Mouse (Mus musculus) CH12.LX (cell line): ENCODE measurements around the gene Pgpep1l. TPM values are rescaled to one million over a fixed set of nuclear protein-coding genes. Genes with fewer than 3 reads are reported as not detected.

Experiments used
- DNase-seq: peaks from one replicate; pipeline ENCODE4 v3.0.0-alpha.2; 2013; ENCODE audit errors: extremely low read depth
- H3K27ac ChIP-seq: 2 replicates; pipeline ENCODE4 v1.5.1; 2012; ENCODE audit warnings: low read depth, mild to moderate bottlenecking, control low read depth, moderate library complexity; ENCODE audit not compliant: insufficient read depth
- H3K27me3 ChIP-seq: replicated peaks from 2 replicates; pipeline ENCODE3; 2012; ENCODE audit warnings: inconsistent platforms
- H3K36me3 ChIP-seq, 2 experiments: replicated peaks in 1 of 2; 2 replicates each; pipeline versions ENCODE3 to v1.6.1; 2012; ENCODE audit warnings: inconsistent platforms in 1 of 2, low read length in 1 of 2, mild to moderate bottlenecking in 1 of 2, mixed read lengths in 1 of 2, moderate library complexity in 1 of 2; ENCODE audit not compliant: control insufficient read depth in 1 of 2, insufficient read depth in 1 of 2
- H3K4me1 ChIP-seq, 2 experiments: 2 replicates each; pipeline ENCODE4 v1.6.1; 2012; ENCODE audit warnings: inconsistent platforms in 1 of 2, moderate library complexity in 1 of 2; ENCODE audit not compliant: insufficient read depth in 2 of 2, control insufficient read depth in 1 of 2
- H3K4me2 ChIP-seq: 2 replicates; pipeline ENCODE4 v1.6.1; 2012; ENCODE audit warnings: low read depth, mild to moderate bottlenecking, control low read depth; ENCODE audit not compliant: poor library complexity, insufficient read depth, severe bottlenecking
- H3K4me3 ChIP-seq, 3 experiments: fragments of 150-350 bp in 1 of 3; sonication (generic) in 1 of 3; replicated peaks in 1 of 3; 2 replicates each; pipeline versions ENCODE3 to v1.5.1; 2011 to 2012; ENCODE audit warnings: low read depth in 2 of 3, low read length in 2 of 3, mild to moderate bottlenecking in 2 of 3, moderate library complexity in 2 of 3, control low read depth in 1 of 3, improper control_type of control experiment in 1 of 3, inconsistent platforms in 1 of 3, mixed read lengths in 1 of 3; ENCODE audit not compliant: poor library complexity in 1 of 3
- H3K79me2 ChIP-seq: replicated peaks from 2 replicates; pipeline ENCODE4 v1.6.1; 2012; ENCODE audit warnings: mild to moderate bottlenecking, moderate library complexity; ENCODE audit not compliant: control insufficient read depth, poor library complexity, insufficient read depth, severe bottlenecking; ENCODE audit errors: extremely low read depth
- H3K9ac ChIP-seq: 2 replicates; pipeline ENCODE4 v1.6.1; 2012; ENCODE audit warnings: low read depth, mild to moderate bottlenecking, control low read depth, moderate library complexity; ENCODE audit not compliant: insufficient read depth
- H3K9me3 ChIP-seq: replicated peaks from 2 replicates; pipeline ENCODE3; 2012; ENCODE audit warnings: low read length, inconsistent platforms, mixed read lengths
- BHLHE40 ChIP-seq: IDR thresholded peaks from 2 replicates; pipeline ENCODE4 v1.6.1; 2011; ENCODE audit warnings: mild to moderate bottlenecking, low read depth, low read length, improper control_type of control experiment
- CHD1 ChIP-seq: IDR thresholded peaks from 2 replicates; pipeline ENCODE4 v1.6.1; 2012; ENCODE audit warnings: low read depth, low read length, improper control_type of control experiment, inconsistent platforms
- CHD2 ChIP-seq: IDR thresholded peaks from 2 replicates; pipeline ENCODE4 v1.6.1; 2011; ENCODE audit warnings: low read length, improper control_type of control experiment
- ELF1 ChIP-seq: IDR thresholded peaks from 2 replicates; pipeline ENCODE4 v1.6.1; 2014; ENCODE audit warnings: low read depth, mild to moderate bottlenecking, inconsistent platforms, low read length, improper control_type of control experiment
- EP300 ChIP-seq: IDR thresholded peaks from 2 replicates; pipeline ENCODE4 v1.6.1; 2011; ENCODE audit warnings: low read length, improper control_type of control experiment
- ETS1 ChIP-seq: conservative IDR thresholded peaks from 2 replicates; pipeline ENCODE4 v1.6.1; 2012; ENCODE audit warnings: low read depth, mild to moderate bottlenecking, inconsistent platforms, low read length, improper control_type of control experiment, moderate library complexity
- IRF4 ChIP-seq: IDR thresholded peaks from 2 replicates; pipeline ENCODE4 v1.6.1; 2014; ENCODE audit warnings: low read depth, mild to moderate bottlenecking, inconsistent platforms, low read length, improper control_type of control experiment
- JUN ChIP-seq: IDR thresholded peaks from 2 replicates; pipeline ENCODE4 v1.6.1; 2011; ENCODE audit warnings: low read depth, mild to moderate bottlenecking, low read length, improper control_type of control experiment, moderate library complexity; ENCODE audit not compliant: insufficient read depth
- JUND ChIP-seq: conservative IDR thresholded peaks from 2 replicates; pipeline ENCODE4 v1.6.1; 2011; ENCODE audit warnings: low read depth, low read length, improper control_type of control experiment
- MAFK ChIP-seq: IDR thresholded peaks from 2 replicates; pipeline ENCODE4 v1.6.1; 2011; ENCODE audit warnings: low read length, improper control_type of control experiment; ENCODE audit not compliant: insufficient replicate concordance
- MAX ChIP-seq: IDR thresholded peaks from 2 replicates; pipeline ENCODE4 v1.6.1; 2011; ENCODE audit warnings: low read length, improper control_type of control experiment
- MEF2A ChIP-seq: IDR thresholded peaks from 2 replicates; pipeline ENCODE4 v1.6.1; 2014; ENCODE audit warnings: low read depth, mild to moderate bottlenecking, inconsistent platforms, low read length, improper control_type of control experiment, borderline replicate concordance
- MXI1 ChIP-seq: IDR thresholded peaks from 2 replicates; pipeline ENCODE4 v1.6.1; 2011; ENCODE audit warnings: mild to moderate bottlenecking, low read depth, low read length, improper control_type of control experiment
- NELFE ChIP-seq: IDR thresholded peaks from 2 replicates; pipeline ENCODE4 v1.6.1; 2011; ENCODE audit warnings: low read depth, low read length, improper control_type of control experiment
- NRF1 ChIP-seq: IDR thresholded peaks from 2 replicates; pipeline ENCODE4 v1.6.1; 2014; ENCODE audit warnings: low read depth, mild to moderate bottlenecking, inconsistent platforms, low read length, improper control_type of control experiment, moderate library complexity
- PAX5 ChIP-seq: IDR thresholded peaks from 2 replicates; pipeline ENCODE4 v1.6.1; 2012; ENCODE audit warnings: low read length, inconsistent platforms, mixed read lengths
- RAD21 ChIP-seq: IDR thresholded peaks from 2 replicates; pipeline ENCODE4 v1.6.1; 2011; ENCODE audit warnings: low read depth, mild to moderate bottlenecking, low read length, improper control_type of control experiment, moderate library complexity
- RCOR1 ChIP-seq: conservative IDR thresholded peaks from 2 replicates; pipeline ENCODE4 v1.6.1; 2012; ENCODE audit warnings: low read depth, mild to moderate bottlenecking, inconsistent platforms, low read length, improper control_type of control experiment
- SIN3A ChIP-seq: IDR thresholded peaks from 2 replicates; pipeline ENCODE4 v1.6.1; 2012; ENCODE audit warnings: low read length, improper control_type of control experiment, inconsistent platforms
- SMC3 ChIP-seq: IDR thresholded peaks from 2 replicates; pipeline ENCODE4 v1.6.1; 2011; ENCODE audit warnings: low read depth, low read length, improper control_type of control experiment
- TCF12 ChIP-seq: IDR thresholded peaks from 2 replicates; pipeline ENCODE4 v1.6.1; 2014; ENCODE audit warnings: low read depth, mild to moderate bottlenecking, inconsistent platforms, low read length, improper control_type of control experiment
- UBTF ChIP-seq: IDR thresholded peaks from 2 replicates; pipeline ENCODE4 v1.6.1; 2012; ENCODE audit warnings: low read depth, mild to moderate bottlenecking, inconsistent platforms, low read length, improper control_type of control experiment, moderate library complexity
- USF1 ChIP-seq: IDR thresholded peaks from 2 replicates; pipeline ENCODE4 v1.6.1; 2014; ENCODE audit warnings: low read depth, mild to moderate bottlenecking, inconsistent platforms, low read length, improper control_type of control experiment
- USF2 ChIP-seq: conservative IDR thresholded peaks from 2 replicates; pipeline ENCODE4 v1.6.1; 2011; ENCODE audit warnings: low read depth, low read length, improper control_type of control experiment
- ZC3H11A ChIP-seq: IDR thresholded peaks from 2 replicates; pipeline ENCODE4 v1.6.1; 2012; ENCODE audit warnings: low read depth, mild to moderate bottlenecking, inconsistent platforms, low read length, improper control_type of control experiment
- ZKSCAN1 ChIP-seq: IDR thresholded peaks from 2 replicates; pipeline ENCODE4 v1.6.1; 2012; ENCODE audit warnings: low read depth, inconsistent platforms, low read length, improper control_type of control experiment, borderline replicate concordance
- ZNF384 ChIP-seq: IDR thresholded peaks from 2 replicates; pipeline ENCODE4 v1.6.1; 2012; ENCODE audit warnings: low read depth, low read length, improper control_type of control experiment, inconsistent platforms
- dilution Hi-C: fragments of 300-500 bp; cut with MboI; formaldehyde crosslinking; loops from 2 replicates; pipeline ENCODE4 v1.14.3; 2020; ENCODE audit warnings: low sequenced_read_pairs; ENCODE audit not compliant: extremely low pct_unique_long_range_greater_than_20kb, extremely low pct_ligation_motif_present
- in situ Hi-C: fragments of 300-500 bp; cut with MboI; formaldehyde crosslinking; loops from 3 replicates; pipeline ENCODE4 v1.14.3; 2019; ENCODE audit warnings: low sequenced_read_pairs, low pct_ligation_motif_present, low pct_unique_long_range_greater_than_20kb, mixed read lengths
- polyA plus RNA-seq: library from polyadenylated mRNA; unstranded; fragments of >175 nt; gene quantifications from 2 replicates; pipeline ENCODE4 v1.2.1, GENCODE M21; 2012; ENCODE audit warnings: low read depth; ENCODE audit not compliant: insufficient read length
- total RNA-seq, 2 experiments: library from RNA; depleted of rRNA; stranded (reverse); fragments of 300-350 nt in 1 of 2; fragments of >200 nt in 1 of 2; gene quantifications; 2 replicates each; pipeline ENCODE4 v1.2.3; 2012 to 2014

Gene Pgpep1l
- total and polyA plus RNA-seq, 3 experiments: not detected

DNA sequence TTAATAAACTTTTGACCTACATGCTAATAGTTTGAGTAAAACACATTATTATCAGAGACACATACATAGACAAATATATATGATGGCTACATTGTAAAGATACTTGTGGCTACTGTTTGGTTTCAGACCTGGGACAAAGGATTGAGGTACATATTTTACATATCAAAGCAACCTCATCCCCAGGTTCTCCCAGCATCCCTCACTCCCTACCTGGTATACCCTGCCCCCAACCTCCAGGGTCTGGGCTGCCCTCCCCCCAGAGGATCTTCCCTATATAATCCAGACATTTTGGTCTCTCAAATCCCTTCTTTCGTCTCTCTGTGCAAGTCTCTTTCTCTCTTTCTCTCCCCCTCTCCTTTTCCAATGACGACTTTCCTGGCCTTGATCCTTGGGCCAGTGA lies 10.2 kb upstream of the Pgpep1l start:
- dilution Hi-C loops: no loop called here
- peaks cover 31% of the 10 kb centered on the region for H3K79me2 ChIP-seq

DNA sequence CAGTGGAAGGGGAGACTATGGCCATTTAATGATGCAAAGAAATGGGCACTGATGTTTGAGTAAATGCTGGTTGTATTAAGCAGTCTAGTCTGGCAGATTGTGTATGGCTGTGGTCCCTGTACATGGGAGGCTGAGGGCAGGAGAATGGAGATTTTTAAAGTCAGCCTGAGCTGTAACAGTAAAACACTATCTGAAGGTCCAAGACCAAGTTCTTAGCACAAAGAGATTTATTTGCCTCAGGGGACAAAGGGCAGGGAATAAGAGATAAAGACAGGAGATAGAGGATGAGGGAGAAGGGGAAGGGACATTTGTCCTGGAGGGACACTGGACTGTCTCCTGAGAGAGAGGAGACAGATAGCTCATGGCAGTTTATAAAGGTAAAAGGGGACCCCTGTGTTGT lies 9.5 kb upstream of the Pgpep1l start, which contains the start of gene Fam169b:
TSS of gene Fam169b (plus strand) at position 325 of the 400 bp plus-strand sequence.
- dilution Hi-C loops: no loop called here
- TF ChIP-seq USF1 (no peak), BHLHE40 (no peak), RCOR1 (no peak), RAD21 (no peak), EP300 (no peak), MEF2A (no peak), ETS1 (no peak), ZKSCAN1 (no peak), USF2 (no peak), UBTF (no peak), NELFE (no peak), SMC3 (no peak), SIN3A (no peak), JUN (no peak), MXI1 (no peak), ZNF384 (no peak), IRF4 (no peak), CHD2 (no peak)
- TF ChIP-seq, all 38 proteins: peak for 0
- Histone ChIP-seq H3K79me2 (peaks cover 24% of the 10 kb centered on the region), H3K4me1 (peaks cover 3 to 10% of the 10 kb centered on the region in 2 experiments), H3K36me3 (no peaks in the 10 kb centered on the region), H3K27me3 (no peaks in the 10 kb centered on the region), H3K9me3 (no peaks in the 10 kb centered on the region), H3K4me2 (no peak within 1 kb of the TSS), H3K4me3 (no peak within 1 kb of the TSS), H3K27ac (no peak within 1 kb of the TSS), H3K9ac (no peak within 1 kb of the TSS)
- in situ Hi-C loops: no loop called here
- no peak for DNase-seq

More for the DNA sequence above, 10.2 kb upstream of the Pgpep1l start:
- Histone ChIP-seq H3K27ac (no peak overlapping the region), H3K9ac (no peak overlapping the region), H3K4me2 (no peak overlapping the region), H3K4me1 (peaks cover 3 to 12% of the 10 kb centered on the region in 2 experiments), H3K4me3 (no peak overlapping the region), H3K27me3 (no peaks in the 10 kb centered on the region), H3K36me3 (no peaks in the 10 kb centered on the region), H3K9me3 (no peaks in the 10 kb centered on the region)
- in situ Hi-C loops: no loop called here
- DNase-seq: no peak
- no peak for TF ChIP-seq ETS1
- TF ChIP-seq ZC3H11A: no peak
- TF ChIP-seq TCF12: no peak
- no peak for TF ChIP-seq PAX5
- no peak for TF ChIP-seq USF1
- TF ChIP-seq MXI1: no peak
- no peak for TF ChIP-seq CHD1
- no peak for TF ChIP-seq NRF1
- TF ChIP-seq CHD2: no peak
- TF ChIP-seq MAX: no peak
- no peak for TF ChIP-seq IRF4
- TF ChIP-seq RAD21: no peak
- TF ChIP-seq ELF1: no peak
- TF ChIP-seq MAFK: no peak
- TF ChIP-seq JUND: no peak
